Mouse (Mus musculus): ENCODE results near the gene Mageh1. TPM values are rescaled to one million over a fixed set of nuclear protein-coding genes. Genes with fewer than 3 reads are reported as not detected.
"Not testable (repeated sequence)": the region's sequence is repeated elsewhere in the genome, so short reads cannot be mapped to it uniquely, and the experiment has no call there.

Gene Mageh1
- polyA plus RNA-seq (2014; fragmentation: Nextera tagmentation; extraction: Ambion mirVana) = 85.7 and 90.6 TPM in 2 replicates

DNA sequence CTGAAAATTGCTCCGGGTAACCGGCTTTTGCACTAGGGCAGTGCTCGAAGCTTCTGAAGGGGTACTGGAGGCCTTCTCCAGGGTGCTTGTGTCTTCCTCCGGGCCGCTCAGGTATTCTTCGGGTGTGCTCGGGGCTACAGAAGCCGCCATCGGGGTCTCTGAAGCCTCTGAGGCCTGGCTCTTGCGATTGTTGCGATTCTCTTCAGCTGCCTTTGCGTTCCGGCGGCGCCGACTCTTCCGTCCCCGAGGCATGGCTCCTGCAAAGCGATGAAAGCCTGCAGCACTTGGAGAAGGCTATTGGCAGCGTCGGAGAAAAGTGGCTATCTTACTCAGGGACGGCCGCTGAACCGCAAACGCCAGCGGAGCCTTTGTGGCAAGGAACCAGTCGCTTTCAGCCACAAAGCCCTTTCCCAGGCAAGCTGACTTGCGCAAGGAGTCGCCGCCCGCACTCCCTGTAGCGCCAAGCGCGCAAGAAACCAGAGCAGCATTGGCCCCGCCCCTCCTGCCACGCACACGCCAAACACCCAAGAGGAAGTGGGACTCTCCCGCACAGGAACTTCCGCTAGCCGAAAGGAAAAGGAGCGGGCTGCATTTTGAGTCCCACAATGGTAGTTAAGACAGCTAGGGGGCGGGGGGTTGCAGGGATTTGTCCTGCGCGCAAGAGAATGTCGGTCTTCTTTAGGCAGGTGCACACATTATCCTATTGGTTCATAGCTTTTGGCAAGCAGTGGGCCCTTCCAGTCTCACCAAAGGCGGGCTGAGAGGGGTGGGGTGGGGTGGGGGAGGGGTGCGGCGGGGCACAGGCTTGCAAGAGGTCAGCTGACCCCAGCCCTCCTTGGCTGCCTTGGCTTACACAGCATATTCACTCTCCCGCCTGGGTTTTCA lies at the start of gene Mageh1:
TSS of gene Mageh1 (minus strand) at position 489 of the 885 bp plus-strand sequence.
- Histone ChIP-seq H3K36me3 (ENCODE audit: control insufficient read depth, insufficient read depth, low read length) (no peaks in the 10 kb centered on the region), H3K9me3 (ENCODE audit: control insufficient read depth, low read length) (no peaks in the 10 kb centered on the region), H3K9ac (ENCODE audit: low read length) (peak within 1 kb of the TSS; percentile 84), H3K4me3 (ENCODE audit: low read depth, low read length) (peak within 1 kb of the TSS; percentile 53), H3K27me3 (ENCODE audit: control insufficient read depth, insufficient read depth, low read length) (0 out of 2 replicates have a peak, but pooled peaks cover 2% of the 10 kb centered on the region), H3K27ac (ENCODE audit: low read depth, low read length) (peak within 1 kb of the TSS; percentile 95), H3K4me2 (ENCODE audit: low read depth, low read length, severe bottlenecking) (peak within 1 kb of the TSS; percentile 52), H3K4me1 (replicated peaks; ENCODE audit: control insufficient read depth, insufficient read depth, low read length) (no peaks in the 10 kb centered on the region)
- 21% methylated on average over 47 of the region's 49 CpGs for WGBS
- ATAC-seq (replicated peaks; ENCODE audit: low FRiP score) (peak; percentile 84), DNase-seq (ENCODE audit: low spot score) (peak; percentile 86)

DNA sequence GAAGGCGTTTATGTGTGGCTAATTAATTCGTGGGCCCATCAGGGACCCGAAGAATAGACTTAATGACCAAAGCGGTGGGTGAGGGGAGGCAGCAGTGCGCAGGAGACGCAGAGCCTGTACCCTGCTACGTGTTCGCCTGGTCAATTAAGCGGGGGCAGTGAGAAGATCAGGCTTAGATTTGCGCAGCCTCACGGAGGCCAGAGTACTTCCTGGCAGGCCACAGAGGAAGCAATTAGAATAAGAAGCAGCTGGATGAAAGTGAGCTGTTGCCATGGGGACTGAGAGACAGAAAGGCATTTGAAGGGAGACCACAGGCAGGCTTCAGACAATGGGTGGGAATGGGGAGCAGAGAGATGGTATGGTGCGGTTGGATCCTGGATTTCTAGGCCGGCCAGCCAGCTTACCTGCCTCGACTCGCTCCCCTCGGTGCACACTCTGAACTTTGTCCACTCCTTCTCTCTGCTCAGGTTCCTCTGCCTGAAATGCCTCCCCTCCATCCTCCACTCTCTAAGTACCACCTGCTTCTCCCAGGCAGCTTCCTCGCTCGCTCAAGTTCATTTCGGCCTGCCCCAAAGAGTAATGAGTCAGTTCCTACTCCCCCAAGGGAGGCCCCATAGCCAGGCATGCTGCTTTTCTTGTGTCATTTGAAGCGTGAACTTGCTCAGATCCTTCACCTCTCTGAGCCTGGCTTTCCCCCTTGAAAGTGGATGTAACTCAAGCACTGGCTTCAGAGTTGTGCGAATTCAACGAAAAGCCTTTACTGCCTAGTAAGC lies 783 bp upstream of the Mageh1 start:
- peak; percentile 95 for ATAC-seq (replicated peaks; ENCODE audit: low FRiP score)
- H3K27me3 ChIP-seq (ENCODE audit: control insufficient read depth, insufficient read depth, low read length); H3K36me3 ChIP-seq (ENCODE audit: control insufficient read depth, insufficient read depth, low read length); H3K9me3 ChIP-seq (ENCODE audit: control insufficient read depth, low read length); H3K4me1 ChIP-seq (replicated peaks; ENCODE audit: control insufficient read depth, insufficient read depth, low read length); H3K9ac ChIP-seq (ENCODE audit: low read length); DNase-seq (ENCODE audit: low spot score): not testable (repeated sequence)
- peak overlapping the region; percentile 53 for H3K4me3 ChIP-seq (ENCODE audit: low read depth, low read length)
- 20% methylated on average over 6 of the region's 22 CpGs for WGBS
- H3K4me2 ChIP-seq (ENCODE audit: low read depth, low read length, severe bottlenecking) = peak overlapping the region; percentile 52; the same call in 1 of the 2 replicates
- H3K27ac ChIP-seq (ENCODE audit: low read depth, low read length) = peak overlapping the region; percentile 95

DNA sequence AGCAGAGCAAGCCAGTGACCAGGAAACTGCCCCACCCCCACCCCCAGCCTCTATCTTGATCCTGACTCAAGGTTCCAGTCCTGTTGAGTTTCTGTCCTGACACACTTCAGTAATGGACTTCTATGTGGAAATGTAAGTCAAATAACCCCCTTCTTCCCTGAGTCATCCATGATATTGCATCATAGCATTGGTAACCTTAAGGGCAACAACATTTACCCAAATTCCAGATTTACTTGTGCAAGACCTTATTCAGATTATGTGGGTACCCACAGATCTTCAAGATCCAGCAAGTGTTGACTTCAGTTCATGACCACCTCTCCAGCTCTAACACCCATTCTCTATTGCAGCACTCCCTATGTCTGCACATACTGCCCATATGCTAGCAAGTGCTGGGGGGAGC lies 5.8 kb downstream of the Mageh1 start:
- H3K4me3 ChIP-seq (ENCODE audit: low read depth, low read length); H3K27ac ChIP-seq (ENCODE audit: low read depth, low read length); DNase-seq (ENCODE audit: low spot score); H3K36me3 ChIP-seq (ENCODE audit: control insufficient read depth, insufficient read depth, low read length); H3K4me2 ChIP-seq (ENCODE audit: low read depth, low read length, severe bottlenecking); H3K4me1 ChIP-seq (replicated peaks; ENCODE audit: control insufficient read depth, insufficient read depth, low read length); H3K9me3 ChIP-seq (ENCODE audit: control insufficient read depth, low read length); H3K9ac ChIP-seq (ENCODE audit: low read length); ATAC-seq (replicated peaks; ENCODE audit: low FRiP score); H3K27me3 ChIP-seq (ENCODE audit: control insufficient read depth, insufficient read depth, low read length): not testable (repeated sequence)

DNA sequence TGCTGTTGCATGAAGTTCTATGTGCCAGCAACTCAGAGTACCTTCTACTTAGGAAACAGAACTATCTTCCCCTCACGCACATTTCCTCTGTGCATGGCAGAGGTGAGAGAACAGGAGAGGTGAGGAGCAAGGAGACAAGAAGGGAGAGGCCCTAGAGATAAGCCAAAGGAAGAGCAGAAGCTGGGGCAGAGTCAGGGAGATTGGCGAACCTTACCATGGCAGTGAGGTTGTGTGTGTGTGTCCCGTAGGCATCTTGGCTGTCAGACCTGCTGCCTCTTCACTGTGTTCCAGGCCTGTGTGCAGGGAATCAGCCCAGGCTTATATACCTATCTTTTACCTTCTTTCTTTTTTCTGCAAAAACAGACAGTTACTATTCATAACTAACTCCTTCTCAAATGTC lies 11.7 kb downstream of the Mageh1 start:
- not testable (repeated sequence) for H3K27me3 ChIP-seq (ENCODE audit: control insufficient read depth, insufficient read depth, low read length); DNase-seq (ENCODE audit: low spot score); H3K4me1 ChIP-seq (replicated peaks; ENCODE audit: control insufficient read depth, insufficient read depth, low read length); H3K4me2 ChIP-seq (ENCODE audit: low read depth, low read length, severe bottlenecking); ATAC-seq (replicated peaks; ENCODE audit: low FRiP score); H3K9me3 ChIP-seq (ENCODE audit: control insufficient read depth, low read length); H3K36me3 ChIP-seq (ENCODE audit: control insufficient read depth, insufficient read depth, low read length); H3K27ac ChIP-seq (ENCODE audit: low read depth, low read length); H3K4me3 ChIP-seq (ENCODE audit: low read depth, low read length); H3K9ac ChIP-seq (ENCODE audit: low read length)
- WGBS = no CpG with 5 or more reads among the region's 3 CpGs

DNA sequence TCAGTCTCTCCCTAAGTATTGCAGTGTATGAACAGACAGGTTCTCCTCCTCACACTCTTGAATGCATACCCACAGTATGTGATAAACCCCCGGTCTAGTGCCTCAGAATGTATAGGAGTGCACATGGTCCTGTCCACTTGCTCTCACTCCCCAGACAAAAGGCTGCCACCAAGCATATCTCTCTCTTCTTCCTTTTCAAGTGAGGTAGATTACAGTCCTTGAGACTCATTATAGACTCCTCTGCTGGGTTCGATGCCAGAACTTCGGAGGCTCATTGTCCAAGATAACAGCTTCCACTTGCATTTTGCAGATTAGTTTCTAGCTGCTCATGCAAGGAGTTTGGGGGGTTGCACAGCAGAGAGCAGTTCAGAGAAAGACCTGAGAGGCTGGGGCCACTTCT lies 12.1 kb downstream of the Mageh1 start:
- WGBS = no CpG with 5 or more reads among the region's 3 CpGs

DNA sequence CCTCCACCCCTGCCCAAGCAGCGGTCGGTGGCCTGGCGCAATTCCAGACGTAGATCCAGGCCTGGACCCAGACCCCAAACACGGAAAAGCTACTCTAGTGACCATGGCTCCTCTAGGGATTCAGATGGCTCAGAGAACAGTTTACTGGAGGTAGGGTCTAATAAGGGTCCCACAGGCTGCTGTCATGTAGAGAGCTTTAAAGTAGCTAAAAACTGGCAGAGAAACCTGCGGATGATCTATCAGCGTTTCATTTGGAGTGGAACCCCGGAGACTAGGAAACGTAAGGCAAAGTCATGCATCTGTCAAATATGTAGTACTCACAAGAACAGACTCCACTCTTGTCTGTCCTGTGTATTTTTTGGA lies 29.7 kb downstream of the Mageh1 start:
- no peak for DNase-seq (ENCODE audit: low spot score)
- peaks cover 3% of the 10 kb centered on the region; the same call in 1 of the 2 replicates for H3K27me3 ChIP-seq (ENCODE audit: control insufficient read depth, insufficient read depth, low read length)
- ATAC-seq (replicated peaks; ENCODE audit: low FRiP score) = no peak

More for the DNA sequence above, 12.1 kb downstream of the Mageh1 start:
- ATAC-seq (replicated peaks; ENCODE audit: low FRiP score); H3K4me2 ChIP-seq (ENCODE audit: low read depth, low read length, severe bottlenecking); DNase-seq (ENCODE audit: low spot score); H3K36me3 ChIP-seq (ENCODE audit: control insufficient read depth, insufficient read depth, low read length); H3K27ac ChIP-seq (ENCODE audit: low read depth, low read length); H3K9ac ChIP-seq (ENCODE audit: low read length); H3K4me3 ChIP-seq (ENCODE audit: low read depth, low read length); H3K9me3 ChIP-seq (ENCODE audit: control insufficient read depth, low read length); H3K4me1 ChIP-seq (replicated peaks; ENCODE audit: control insufficient read depth, insufficient read depth, low read length); H3K27me3 ChIP-seq (ENCODE audit: control insufficient read depth, insufficient read depth, low read length): not testable (repeated sequence)

DNA sequence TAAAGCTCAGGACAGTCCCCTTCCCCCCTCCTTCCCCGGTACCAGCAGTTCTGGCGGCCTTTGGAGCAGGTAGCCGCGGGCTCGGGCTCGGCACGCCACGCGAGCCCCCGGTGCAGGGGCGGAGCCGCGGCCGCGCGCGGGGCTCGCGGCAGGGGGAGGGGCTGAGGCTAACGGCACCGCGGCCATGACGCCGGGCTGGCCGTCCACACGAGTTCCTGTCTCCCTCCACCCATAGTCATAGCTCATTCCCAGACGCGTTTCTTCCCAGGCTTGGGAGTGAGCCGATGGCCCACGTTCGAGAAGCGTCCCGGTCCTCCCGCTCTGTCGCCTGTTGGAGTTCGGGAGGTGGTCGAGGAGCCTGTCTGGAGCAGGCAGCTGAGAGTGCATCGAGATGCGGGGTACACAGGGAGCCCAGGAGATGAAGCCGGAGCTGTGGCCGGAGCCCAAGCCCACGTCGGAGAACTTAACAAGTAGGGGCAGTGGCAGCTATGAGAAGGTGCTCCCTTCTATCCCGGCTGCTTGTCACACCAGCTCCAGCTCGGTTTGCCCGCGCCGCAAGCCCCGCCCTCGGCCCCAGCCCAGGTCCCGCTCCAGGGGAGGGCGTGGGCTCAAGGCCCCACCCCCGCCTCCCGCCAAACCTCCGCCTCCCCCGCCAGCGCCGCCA lies 30.2 kb downstream of the Mageh1 start:
- Histone ChIP-seq H3K4me1 (replicated peaks; ENCODE audit: control insufficient read depth, insufficient read depth, low read length) (no peaks in the 10 kb centered on the region), H3K9ac (ENCODE audit: low read length) (peak overlapping the region; percentile 69), H3K9me3 (ENCODE audit: control insufficient read depth, low read length) (no peaks in the 10 kb centered on the region), H3K27me3 (ENCODE audit: control insufficient read depth, insufficient read depth, low read length) (peaks cover 3% of the 10 kb centered on the region; the same call in 1 of the 2 replicates), H3K27ac (ENCODE audit: low read depth, low read length) (peak overlapping the region; percentile 75), H3K4me2 (ENCODE audit: low read depth, low read length, severe bottlenecking) (peak overlapping the region; percentile 43), H3K36me3 (ENCODE audit: control insufficient read depth, insufficient read depth, low read length) (no peaks in the 10 kb centered on the region), H3K4me3 (ENCODE audit: low read depth, low read length) (peak overlapping the region; percentile 54)
- peak; percentile 82 for DNase-seq (ENCODE audit: low spot score)
- peak; percentile 87 for ATAC-seq (replicated peaks; ENCODE audit: low FRiP score)
- 26% methylated on average over 53 of the region's 58 CpGs for WGBS

More for the DNA sequence above, 29.7 kb downstream of the Mageh1 start:
- Histone ChIP-seq H3K27ac (ENCODE audit: low read depth, low read length) (no peak overlapping the region), H3K9ac (ENCODE audit: low read length) (peak overlapping the region; percentile 69), H3K4me1 (replicated peaks; ENCODE audit: control insufficient read depth, insufficient read depth, low read length) (no peaks in the 10 kb centered on the region), H3K9me3 (ENCODE audit: control insufficient read depth, low read length) (no peaks in the 10 kb centered on the region), H3K4me2 (ENCODE audit: low read depth, low read length, severe bottlenecking) (peak overlapping the region; percentile 43), H3K36me3 (ENCODE audit: control insufficient read depth, insufficient read depth, low read length) (no peaks in the 10 kb centered on the region), H3K4me3 (ENCODE audit: low read depth, low read length) (peak overlapping the region; percentile 54)
- 34% methylated on average over 9 of the region's 9 CpGs for WGBS

DNA sequence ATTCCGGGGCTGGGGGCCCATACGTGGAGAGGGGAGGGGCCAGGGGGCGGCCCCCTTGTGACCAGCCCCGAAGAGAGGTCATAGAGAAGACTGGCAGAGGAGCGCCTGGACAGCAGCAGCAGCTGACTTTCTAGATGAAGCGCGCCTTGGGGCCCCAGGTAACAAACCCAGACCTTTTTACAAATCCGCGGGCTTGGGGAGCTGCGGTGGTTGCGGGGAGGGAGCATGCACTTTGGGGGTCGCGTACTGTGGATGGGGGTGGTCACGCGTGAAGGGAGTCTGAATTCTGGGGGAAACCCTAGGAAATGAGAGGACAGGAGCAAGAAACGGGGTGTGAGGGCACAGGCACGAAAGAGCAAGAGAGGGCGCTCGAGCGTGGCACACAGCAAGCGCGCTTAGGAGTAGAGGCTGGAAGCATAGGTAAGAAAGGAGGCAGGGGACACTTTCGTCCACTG lies 31.0 kb downstream of the Mageh1 start, which contains the start of gene Usp51:
TSS of gene Usp51 (plus strand) at position 83 of the 455 bp plus-strand sequence.
- Histone ChIP-seq H3K9ac (ENCODE audit: low read length) (peak within 1 kb of the TSS; percentile 69), H3K4me1 (replicated peaks; ENCODE audit: control insufficient read depth, insufficient read depth, low read length) (no peaks in the 10 kb centered on the region), H3K4me3 (ENCODE audit: low read depth, low read length) (peak within 1 kb of the TSS; percentile 54), H3K27me3 (ENCODE audit: control insufficient read depth, insufficient read depth, low read length) (peaks cover 1% of the 10 kb centered on the region; the same call in 1 of the 2 replicates), H3K27ac (ENCODE audit: low read depth, low read length) (peak within 1 kb of the TSS; percentile 75), H3K4me2 (ENCODE audit: low read depth, low read length, severe bottlenecking) (peak within 1 kb of the TSS; percentile 43), H3K9me3 (ENCODE audit: control insufficient read depth, low read length) (no peaks in the 10 kb centered on the region), H3K36me3 (ENCODE audit: control insufficient read depth, insufficient read depth, low read length) (no peaks in the 10 kb centered on the region)
- ATAC-seq (replicated peaks; ENCODE audit: low FRiP score) = peak; percentile 75
- WGBS = 16% methylated on average over 22 of the region's 23 CpGs
- peak; percentile 67 for DNase-seq (ENCODE audit: low spot score)
